Mouse (Mus musculus) midbrain, embryonic 14.5 days (tissue): Measurements from ENCODE around the gene Ttc39b. TPM values are rescaled to one million over a fixed set of nuclear protein-coding genes. Genes with fewer than 3 reads are reported as not detected.
A peak's percentile ranks its signal among the peaks of the same experiment; 100 is the strongest.

Experiments used
- ATAC-seq: fragments of 200-750 bp; cut with Nextera tagmentation; 2 replicates; pipeline ENCODE4 v1.8.0; 2017; ENCODE audit warnings: moderate number of reproducible peaks, moderate library complexity; ENCODE audit not compliant: low FRiP score, low TSS enrichment
- DNase-seq: peaks from one replicate; pipeline ENCODE4 v3.0.0-alpha.2; 2015
- H3K27ac ChIP-seq: fragments of 300-500 bp; sonication (generic); replicated peaks from 2 replicates; pipeline ENCODE4 v1.5.1; 2014; ENCODE audit warnings: mild to moderate bottlenecking, low read depth, low read length, moderate library complexity
- H3K27me3 ChIP-seq: fragments of 300-500 bp; sonication (generic); 2 replicates; pipeline ENCODE4 v1.6.1; 2014; ENCODE audit warnings: low read length, control low read depth, mixed read lengths; ENCODE audit not compliant: control insufficient read depth, insufficient read depth
- H3K36me3 ChIP-seq: fragments of 300-500 bp; sonication (generic); 2 replicates; pipeline ENCODE4 v1.6.1; 2014; ENCODE audit warnings: low read length, control low read depth; ENCODE audit not compliant: control insufficient read depth, insufficient read depth
- H3K4me1 ChIP-seq: fragments of 300-500 bp; sonication (generic); 2 replicates; pipeline ENCODE4 v1.6.1; 2014; ENCODE audit warnings: mild to moderate bottlenecking, antibody characterized with exemption, low read length, control low read depth; ENCODE audit not compliant: control insufficient read depth, insufficient read depth
- H3K4me2 ChIP-seq: fragments of 300-500 bp; sonication (generic); 2 replicates; pipeline ENCODE4 v1.6.1; 2014; ENCODE audit warnings: mild to moderate bottlenecking, low read length, moderate library complexity
- H3K4me3 ChIP-seq: fragments of 300-500 bp; sonication (generic); replicated peaks from 2 replicates; pipeline ENCODE4 v1.5.1; 2014; ENCODE audit warnings: low read depth, low read length
- H3K9ac ChIP-seq: fragments of 300-500 bp; sonication (generic); replicated peaks from 2 replicates; pipeline ENCODE4 v1.6.1; 2014; ENCODE audit warnings: mild to moderate bottlenecking, low read length, moderate library complexity
- H3K9me3 ChIP-seq: fragments of 300-500 bp; sonication (generic); 2 replicates; pipeline ENCODE4 v1.6.1; 2016; ENCODE audit warnings: low read length, control low read depth, mixed read lengths; ENCODE audit not compliant: control insufficient read depth
- WGBS: fragments of 180-500 bp; shearing (Covaris S2); extraction: QIAGEN DNeasy Blood & Tissue Kit; methylation state at CpG from one replicate; pipeline ENCODE4 v1.1.7; 2014; 5-methylcytosine and 5-hydroxymethylcytosine counted together
- polyA plus RNA-seq: library from polyadenylated mRNA; unstranded; fragments of >200 nt; fragmentation: Nextera tagmentation; extraction: Ambion mirVana; gene quantifications from 2 replicates; pipeline ENCODE4 v1.2.1, GENCODE M21; 2014

Ttc39b gene
- polyA plus RNA-seq, 1 experiment from 2014 or later, result 5.9 TPM

GRCm38 (mm10) chr4:83234739-83235138, 89.3 kb downstream of the Ttc39b start:
- no peaks in the 10 kb centered on the region for H3K36me3 ChIP-seq
- DNase-seq (no peak), ATAC-seq (no peak)
- H3K4me3 ChIP-seq, result no peak overlapping the region
- no peaks in the 10 kb centered on the region for H3K27me3 ChIP-seq
- no peak overlapping the region for H3K27ac ChIP-seq
- H3K4me2 ChIP-seq, result no peak overlapping the region
- WGBS, result 96% methylated on average over 11 of the region's 11 CpGs
- no peak overlapping the region for H3K9ac ChIP-seq
- no peaks in the 10 kb centered on the region for H3K9me3 ChIP-seq
- H3K4me1 ChIP-seq, result no peaks in the 10 kb centered on the region

GRCm38 (mm10) chr4:83234132-83234531, 89.9 kb downstream of the Ttc39b start:
- H3K9me3 ChIP-seq, result no peaks in the 10 kb centered on the region
- H3K4me1 ChIP-seq, result no peaks in the 10 kb centered on the region
- H3K4me2 ChIP-seq, result no peak overlapping the region
- H3K27ac ChIP-seq, result no peak overlapping the region
- H3K9ac ChIP-seq, result no peak overlapping the region
- DNase-seq (no peak), ATAC-seq (no peak)
- H3K36me3 ChIP-seq, result no peaks in the 10 kb centered on the region
- WGBS, result 94% methylated on average over 7 of the region's 7 CpGs
- no peak overlapping the region for H3K4me3 ChIP-seq
- H3K27me3 ChIP-seq, result no peaks in the 10 kb centered on the region

GRCm38 (mm10) chr4:83233181-83234123, 90.6 kb downstream of the Ttc39b start:
- no peak overlapping the region for H3K4me2 ChIP-seq
- H3K9ac ChIP-seq, result no peak overlapping the region
- 83% methylated on average over 22 of the region's 22 CpGs for WGBS
- no peak overlapping the region for H3K4me3 ChIP-seq
- H3K27ac ChIP-seq, result no peak overlapping the region
- no peaks in the 10 kb centered on the region for H3K27me3 ChIP-seq
- no peaks in the 10 kb centered on the region for H3K36me3 ChIP-seq
- no peaks in the 10 kb centered on the region for H3K4me1 ChIP-seq
- DNase-seq, result no peak
- ATAC-seq, result no peak
- no peaks in the 10 kb centered on the region for H3K9me3 ChIP-seq

DNA sequence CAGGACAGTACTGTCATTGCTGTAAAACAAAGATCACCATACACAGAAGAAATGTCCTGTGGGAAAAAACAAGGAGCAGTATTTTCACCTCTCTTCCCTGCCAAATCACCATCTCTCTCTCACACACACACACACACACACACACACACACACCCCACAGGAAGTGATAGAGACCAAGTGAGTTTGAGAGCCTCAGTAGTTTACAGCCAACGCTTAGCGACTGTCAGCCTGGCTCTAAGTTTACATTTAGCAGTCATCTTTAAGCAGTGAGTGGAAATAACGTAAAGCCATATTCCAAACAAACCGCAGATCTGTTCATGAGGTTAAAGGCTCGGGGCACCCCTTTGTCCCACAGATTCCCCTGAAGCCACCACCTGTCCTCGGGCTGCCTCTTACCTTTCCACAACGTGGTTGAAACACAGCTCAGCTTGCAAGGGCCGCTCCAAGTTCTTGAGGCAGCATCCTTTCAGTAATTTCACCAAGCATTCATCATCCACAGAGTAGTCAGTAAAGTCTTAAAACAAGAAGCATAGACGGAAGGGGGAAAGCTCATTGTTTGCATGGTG, 91.7 kb downstream of the Ttc39b start:
- H3K27ac ChIP-seq, result no peak overlapping the region
- no peak overlapping the region for H3K4me2 ChIP-seq

DNA sequence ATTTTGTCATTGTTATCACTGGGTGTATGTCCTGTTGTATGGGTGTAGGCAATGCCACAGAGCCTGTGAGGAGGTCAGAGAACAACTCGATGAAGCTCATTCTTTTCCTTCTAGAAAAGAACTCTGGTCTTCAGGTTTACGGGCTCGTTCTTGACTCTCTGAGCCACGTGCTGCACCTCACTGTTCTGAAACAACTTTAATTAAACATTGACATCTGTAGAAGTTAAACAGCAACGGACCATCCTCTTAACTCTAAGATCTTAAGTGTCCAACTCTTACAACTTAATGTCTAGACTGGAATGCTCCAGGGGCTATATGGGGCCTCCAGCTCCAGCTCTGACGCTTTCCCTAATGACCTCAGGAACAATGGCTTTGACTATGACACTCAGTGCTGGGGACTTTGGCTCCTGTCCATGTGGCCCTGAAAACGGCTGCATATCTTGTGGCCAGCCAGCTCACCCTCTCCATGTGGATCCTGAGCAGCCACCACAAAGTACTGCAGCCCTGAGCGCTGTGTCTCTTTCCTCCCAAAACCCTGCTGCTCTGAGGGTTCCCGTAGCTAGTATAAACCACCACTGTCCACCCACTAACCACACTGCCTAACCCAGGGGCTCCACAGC, 95.3 kb downstream of the Ttc39b start:
- Histone ChIP-seq H3K27me3 (no peaks in the 10 kb centered on the region), H3K27ac (no peak overlapping the region), H3K36me3 (no peaks in the 10 kb centered on the region), H3K9ac (no peak overlapping the region), H3K9me3 (no peaks in the 10 kb centered on the region), H3K4me1 (no peaks in the 10 kb centered on the region), H3K4me3 (no peak overlapping the region), H3K4me2 (no peak overlapping the region)
- WGBS, result 90% methylated on average over 9 of the region's 9 CpGs
- ATAC-seq, result no peak
- no peak for DNase-seq

More for the DNA sequence above, 91.7 kb downstream of the Ttc39b start:
- WGBS, result 89% methylated on average over 9 of the region's 9 CpGs
- no peaks in the 10 kb centered on the region for H3K36me3 ChIP-seq
- DNase-seq, result no peak
- H3K4me1 ChIP-seq, result no peaks in the 10 kb centered on the region
- no peaks in the 10 kb centered on the region for H3K27me3 ChIP-seq
- no peak overlapping the region for H3K9ac ChIP-seq
- H3K4me3 ChIP-seq, result no peak overlapping the region
- H3K9me3 ChIP-seq, result no peaks in the 10 kb centered on the region
- no peak for ATAC-seq

- no peak overlapping the region for H3K9ac ChIP-seq
- no peaks in the 10 kb centered on the region for H3K4me1 ChIP-seq
- no peak overlapping the region for H3K27ac ChIP-seq
- no peaks in the 10 kb centered on the region for H3K9me3 ChIP-seq
- DNase-seq (no peak), ATAC-seq (no peak)
- no peak overlapping the region for H3K4me3 ChIP-seq
- H3K27me3 ChIP-seq, result no peaks in the 10 kb centered on the region
- 71% methylated on average over 10 of the region's 10 CpGs for WGBS
- no peak overlapping the region for H3K4me2 ChIP-seq
- H3K36me3 ChIP-seq, result no peaks in the 10 kb centered on the region
These were observed 96.0 kb downstream of the Ttc39b start for GRCm38 (mm10) chr4:83228073-83228472.

DNA sequence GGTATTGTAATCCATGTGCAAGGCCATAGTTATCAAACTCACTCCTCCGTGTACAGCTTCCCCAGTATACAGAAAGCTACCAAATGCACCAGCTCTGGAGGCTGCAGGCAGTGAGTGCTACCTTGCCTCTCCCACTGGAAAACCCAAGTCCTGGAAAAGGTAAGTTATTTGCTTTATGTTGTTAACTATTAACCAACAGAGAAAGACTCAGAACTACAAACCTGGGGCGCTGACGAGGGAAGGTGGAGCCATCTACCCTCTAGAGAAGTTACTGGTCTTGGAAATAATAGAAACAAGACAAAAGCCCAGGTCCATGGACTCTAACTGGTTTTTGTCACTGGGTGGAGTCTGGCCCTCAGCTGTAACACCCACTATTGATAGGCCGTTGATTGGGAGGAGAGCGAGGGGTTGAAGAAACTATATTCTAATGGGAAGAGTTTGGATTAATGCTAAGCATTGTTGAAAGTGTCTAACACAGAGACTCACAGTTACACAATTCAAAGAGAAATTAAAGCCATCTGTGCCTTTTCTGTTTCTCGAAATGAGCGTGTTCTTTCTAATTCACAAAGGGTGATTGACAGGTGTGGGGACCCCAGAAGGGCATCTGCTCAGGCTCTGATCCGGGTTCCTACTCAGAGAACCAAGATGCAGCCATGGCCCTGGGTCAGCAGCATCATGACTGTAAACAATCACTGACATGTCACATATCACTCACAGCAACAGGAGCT, 98.3 kb downstream of the Ttc39b start:
- H3K4me2 ChIP-seq, result no peak overlapping the region
- no peak for DNase-seq
- 74% methylated on average over 8 of the region's 8 CpGs for WGBS

DNA sequence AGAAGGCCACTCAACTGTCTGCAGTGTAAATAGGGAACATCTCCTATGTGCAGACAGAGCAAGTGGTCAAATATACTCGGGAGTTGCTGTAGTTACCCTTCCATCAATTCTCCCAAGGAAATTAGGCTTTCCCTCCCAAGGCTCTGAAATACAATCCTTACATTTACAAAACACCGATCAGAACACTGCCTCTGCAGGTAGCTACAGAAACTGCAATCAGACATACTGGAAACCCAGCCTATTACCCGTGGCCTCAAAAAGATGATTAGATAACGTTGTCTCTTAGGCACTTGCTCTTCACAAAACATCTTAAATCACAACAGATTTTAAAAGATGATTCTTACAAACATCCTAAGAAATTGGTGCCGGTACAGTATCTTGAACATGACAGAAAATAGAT, 99.8 kb downstream of the Ttc39b start:
- Histone ChIP-seq H3K27me3 (no peaks in the 10 kb centered on the region), H3K9me3 (no peaks in the 10 kb centered on the region), H3K27ac (no peak overlapping the region), H3K4me1 (no peaks in the 10 kb centered on the region), H3K36me3 (no peaks in the 10 kb centered on the region), H3K4me2 (no peak overlapping the region), H3K9ac (no peak overlapping the region), H3K4me3 (no peak overlapping the region)
- 41% methylated on average over 5 of the region's 5 CpGs for WGBS
- ATAC-seq (no peak), DNase-seq (peak; percentile 47)

More for the DNA sequence above, 98.3 kb downstream of the Ttc39b start:
- Histone ChIP-seq H3K4me3 (no peak overlapping the region), H3K9ac (no peak overlapping the region), H3K9me3 (no peaks in the 10 kb centered on the region), H3K27me3 (no peaks in the 10 kb centered on the region), H3K4me1 (no peaks in the 10 kb centered on the region), H3K27ac (no peak overlapping the region), H3K36me3 (no peaks in the 10 kb centered on the region)
- no peak for ATAC-seq
